Mouse (Mus musculus) spleen, adult 2 months (tissue): ENCODE measurements around the gene Chrm3.

Source experiments
- CTCF ChIP-seq: fragments of 200-500 bp; IDR thresholded peaks from 2 replicates; pipeline ENCODE4 v1.5.1; 2011; ENCODE audit warnings: mild to moderate bottlenecking, inconsistent platforms; ENCODE audit not compliant: insufficient read depth, insufficient read length, insufficient replicate concordance; ENCODE audit errors: extremely low read depth
- POLR2A ChIP-seq: fragments of 200-500 bp; IDR thresholded peaks from 2 replicates; pipeline ENCODE4 v1.6.1; 2011; ENCODE audit warnings: low read depth, low read length, inconsistent platforms

- TF ChIP-seq CTCF: no peak
- no peak for TF ChIP-seq POLR2A
These were observed 447.9 kb downstream of the Chrm3 start for GRCm38 (mm10) chr13:9912697-9913096.
